ENCODE assay signal across 8 mouse cellular contexts in the genomic region with DNA sequence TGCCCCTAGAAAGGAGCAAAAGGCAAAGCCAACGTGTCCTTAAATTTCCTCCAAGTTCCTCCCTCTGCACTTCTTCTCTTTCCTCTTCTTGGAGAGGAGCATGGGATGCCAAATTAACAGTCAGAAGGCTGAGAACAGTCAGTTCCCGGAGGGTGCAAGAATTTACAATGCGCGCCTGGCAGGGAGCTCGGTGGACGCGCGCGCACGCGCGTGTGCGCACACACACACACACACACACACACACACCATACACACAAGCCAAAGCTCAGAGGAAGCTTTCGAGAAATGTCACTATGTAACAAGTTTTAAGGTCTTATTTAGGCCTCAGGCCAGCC. TPM values are rescaled to one million over a fixed set of nuclear protein-coding genes. Genes with fewer than 3 reads are reported as not detected.
DNase-seq lines count a peak whose midpoint lies in the region; ATAC-seq and TF ChIP-seq lines count a peak whose summit lies in the region.

No protein-coding gene starts in this region.

- no peaks in the 10 kb centered on the region for H3K27me3 ChIP-seq in forebrain, embryonic 11.5 days (ENCODE audit: control insufficient read depth, insufficient read depth, low read length)
- H3K27me3 ChIP-seq in heart, postnatal 0 days (ENCODE audit: control insufficient read depth, insufficient read depth, low read length) = no peaks in the 10 kb centered on the region

- H3K4me1 ChIP-seq in ES-E14 (ENCODE audit: control insufficient read depth in 2 of 2, insufficient read depth in 2 of 2, low read length in 2 of 2, poor library complexity in 1 of 2) = peaks cover 0 to under 1% of the 10 kb centered on the region in 2 experiments; a peak in 1 of 4 replicates
- H3K4me1 ChIP-seq in forebrain, embryonic 11.5 days (replicated peaks; ENCODE audit: control insufficient read depth, insufficient read depth, low read length) = peaks cover 3% of the 10 kb centered on the region; the same call in 1 of the 2 replicates
- H3K4me1 ChIP-seq in heart, postnatal 0 days (ENCODE audit: control insufficient read depth, insufficient read depth) = peaks cover 15% of the 10 kb centered on the region

- no peaks in the 10 kb centered on the region for H3K9me3 ChIP-seq in ES-E14 (ENCODE audit: control insufficient read depth, insufficient read depth, low read depth, low read length)
- H3K9me3 ChIP-seq in forebrain, embryonic 11.5 days (ENCODE audit: control insufficient read depth, low read length) = no peaks in the 10 kb centered on the region
- H3K9me3 ChIP-seq in heart, postnatal 0 days (replicated peaks; ENCODE audit: control insufficient read depth, low read length) = no peaks in the 10 kb centered on the region

- peaks cover 61% of the 10 kb centered on the region for H3K79me2 ChIP-seq in macrophage (ENCODE audit: inconsistent target)

- no peak overlapping the region for H3K27ac ChIP-seq in ES-E14 (ENCODE audit: insufficient read depth, low read depth, low read length, poor library complexity, severe bottlenecking)
- no peak overlapping the region for H3K27ac ChIP-seq in forebrain, embryonic 11.5 days (ENCODE audit: low read depth, low read length)
- H3K27ac ChIP-seq in heart, postnatal 0 days (ENCODE audit: low read depth) = peak overlapping the region; percentile 92
- peak overlapping the region; percentile 93 for H3K27ac ChIP-seq in macrophage

- WGBS in forebrain, embryonic 11.5 days = 9% methylated on average over 14 of the region's 14 CpGs
- WGBS in heart, postnatal 0 days = 9% methylated on average over 14 of the region's 14 CpGs
- WGBS in macrophage (ENCODE audit: missing documents) = 5% methylated on average over 13 of the region's 14 CpGs

- no peak for TF ChIP-seq EP300 in heart, postnatal 0 days (IDR thresholded peaks at IDR 0.05; ENCODE audit: low read depth)

- DNase-seq in 3134 (ENCODE audit: extremely low read depth, insufficient read length, low spot score) = peak; percentile 74
- no peak for DNase-seq in ES-E14 (ENCODE audit: low read depth, low spot score)
- peak; percentile 66 for DNase-seq in forebrain, embryonic 11.5 days (ENCODE audit: low spot score)
- peak; percentile 53 for DNase-seq in heart, postnatal 0 days (ENCODE audit: low spot score)
- peak; percentile 46 to 47 for DNase-seq in layer of hippocampus, postnatal 10 days (ENCODE audit: low spot score in 2 of 2)
- DNase-seq in skeletal muscle tissue, adult 2 months (ENCODE audit: low read depth, low spot score) = peak; percentile 73
- DNase-seq in c-Kit-positive CD71-positive TER-119-positive erythroid progenitor cells, embryonic 14.5 days (ENCODE audit: low spot score) = no peak

- H3K36me3 ChIP-seq in ES-E14 (ENCODE audit: control insufficient read depth, insufficient read depth, low read length, poor library complexity, severe bottlenecking) = no peaks in the 10 kb centered on the region
- H3K36me3 ChIP-seq in forebrain, embryonic 11.5 days (ENCODE audit: control insufficient read depth, insufficient read depth, low read length) = no peaks in the 10 kb centered on the region
- H3K36me3 ChIP-seq in heart, postnatal 0 days (replicated peaks; ENCODE audit: control insufficient read depth, insufficient read depth, low read length) = no peaks in the 10 kb centered on the region
- no peaks in the 10 kb centered on the region for H3K36me3 ChIP-seq in macrophage (ENCODE audit: inconsistent target)

- no peak overlapping the region for H3K9ac ChIP-seq in ES-E14 (ENCODE audit: insufficient read depth, low read depth, low read length, poor library complexity, severe bottlenecking)
- peak overlapping the region; percentile 90 for H3K9ac ChIP-seq in forebrain, embryonic 11.5 days (ENCODE audit: low read length)
- peak overlapping the region; percentile 88 for H3K9ac ChIP-seq in heart, postnatal 0 days (replicated peaks; ENCODE audit: low read depth, low read length)

- TF ChIP-seq CTCF in heart, postnatal 0 days (IDR thresholded peaks at IDR 0.05; ENCODE audit: low read depth) = no peak

- in situ Hi-C loops in ES-E14 (cut with MboI; ENCODE audit: low sequenced_read_pairs in 2 of 2, unreplicated experiment in 2 of 2) = no loop called here

- H3K4me3 ChIP-seq in ES-E14 (ENCODE audit: insufficient read depth in 1 of 2, low read depth in 1 of 2, low read length in 2 of 2, poor library complexity in 1 of 2, severe bottlenecking in 1 of 2) (peak overlapping the region; percentile 86 to 91), macrophage (ENCODE audit: inconsistent target) (peak overlapping the region; percentile 67)
- H3K4me3 ChIP-seq in forebrain, embryonic 11.5 days (ENCODE audit: low read depth, low read length) = peak overlapping the region; percentile 90
- H3K4me3 ChIP-seq in heart, postnatal 0 days (ENCODE audit: low read depth, low read length) = peak overlapping the region; percentile 84

- peak overlapping the region; percentile 87 for H3K4me2 ChIP-seq in forebrain, embryonic 11.5 days (ENCODE audit: low read depth, low read length, severe bottlenecking)
- H3K4me2 ChIP-seq in heart, postnatal 0 days (ENCODE audit: low read depth, low read length) = peak overlapping the region; percentile 85

- ATAC-seq in forebrain, embryonic 11.5 days (replicated peaks; ENCODE audit: low FRiP score) = no peak
- no peak for ATAC-seq in heart, postnatal 0 days (ENCODE audit: insufficient read depth, low read depth)

TF ChIP-seq in ES-E14, 5 proteins besides CTCF, POLR2A, EP300 and RAD21:
- no peak for TF ChIP-seq CHD2 (IDR thresholded peaks at IDR 0.05; ENCODE audit: low read depth, low read length)
- TF ChIP-seq ZC3H11A (IDR thresholded peaks at IDR 0.05; ENCODE audit: borderline replicate concordance, low read depth, low read length) = no peak
- TF ChIP-seq HCFC1 (IDR thresholded peaks at IDR 0.05; ENCODE audit: borderline replicate concordance, insufficient read depth, low read length) = no peak
- no peak for TF ChIP-seq ZNF384 (IDR thresholded peaks at IDR 0.05; ENCODE audit: low read depth, low read length)
TF ChIP-seq in ES-E14: peak in this region for 0.

RNA-seq across cellular contexts. Expression of gene Acap2, which starts 1.5 kb away (rescaled TPM):
- total RNA-seq in ES-E14 (2012; rRNA removed) = 23.4 and 23.8 TPM in 2 replicates
- polyA plus RNA-seq in forebrain, embryonic 11.5 days (2014; fragmentation: Nextera tagmentation; extraction: Ambion mirVana) = 24.8 and 29.5 TPM in 2 replicates
- 12.8 and 13.2 TPM in 2 replicates for total RNA-seq in heart, postnatal 0 days (2014; rRNA removed; ENCODE audit: low replicate concordance)
- polyA plus RNA-seq in heart, postnatal 0 days (2015; fragmentation: Nextera tagmentation; extraction: Ambion mirVana) = 7.0 and 7.1 TPM in 2 replicates
- total RNA-seq in layer of hippocampus, postnatal 10 days (2021) = 10 to 100 TPM; 77.5 to 81.6 TPM
- total RNA-seq in macrophage (2018; cell fraction: chromatin; rRNA removed) = 100 to 1,000 TPM in 25 of 26 experiments, 10 to 100 TPM in 1; 84.8 to 216 (median 156) TPM
- 10 to 100 TPM; 55.5 to 89.9 (median 80.4) TPM for total RNA-seq in macrophage (2018; cell fraction: cytosol; rRNA removed)
- total RNA-seq in macrophage (2018; cell fraction: nucleus; rRNA removed) = 100 to 1,000 TPM in 13 of 26 experiments, 10 to 100 TPM in 13; 65.7 to 154 (median 101) TPM
- 39.6 to 55.7 TPM (median 44.7 TPM) in 3 replicates for polyA plus RNA-seq in macrophage (2018)

Comparison
In these comparisons a context has a peak if more than half of its experiments do, and no peak if none do; other contexts are left out.
1. DNase-seq: peak in 3134 (single experiment), forebrain, embryonic 11.5 days (single experiment), heart, postnatal 0 days (single experiment), layer of hippocampus, postnatal 10 days (2 of 2) and skeletal muscle tissue, adult 2 months (single experiment); none in ES-E14 (single experiment) and c-Kit-positive CD71-positive TER-119-positive erythroid progenitor cells, embryonic 14.5 days (single experiment).
2. H3K27ac ChIP-seq: peak in heart, postnatal 0 days (single experiment) and macrophage (single experiment); none in ES-E14 (single experiment) and forebrain, embryonic 11.5 days (single experiment).
3. Peak in every context shown above with its lines, with median percentiles within 50 percentile points of each other: H3K4me3 ChIP-seq.